Mouse (Mus musculus): ENCODE data around the gene 4430402I18Rik. TPM values are rescaled to one million over a fixed set of nuclear protein-coding genes. Genes with fewer than 3 reads are reported as not detected.

The 4430402I18Rik gene
- polyA plus RNA-seq, 1 experiment from 2014 or later: 1.3 TPM

DNA sequence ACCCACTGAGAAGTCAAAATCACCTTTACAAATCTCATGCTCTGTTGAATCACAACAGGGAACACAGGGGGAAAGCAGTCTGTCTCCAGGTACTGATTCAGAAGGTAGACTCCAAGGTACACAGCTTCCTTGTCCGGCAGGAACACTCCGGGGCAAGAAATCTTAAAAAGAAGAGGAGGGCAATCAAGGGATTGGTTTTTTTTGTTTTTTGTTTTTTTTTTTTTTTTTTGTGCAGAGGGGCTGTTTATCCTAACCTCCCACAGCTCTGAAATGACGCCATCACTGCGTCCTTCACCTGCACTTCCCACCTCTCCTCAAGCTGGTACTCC, 4.1 kb downstream of the 4430402I18Rik start:
- Histone ChIP-seq H3K4me2 (peak overlapping the region; percentile 90), H3K4me3 (replicated peaks) (peak overlapping the region; percentile 89), H3K36me3 (replicated peaks) (no peaks in the 10 kb centered on the region), H3K27me3 (peaks cover 10% of the 10 kb centered on the region), H3K9ac (peak overlapping the region; percentile 86; the same call in 1 of the 2 replicates), H3K27ac (no peak overlapping the region; the same call in 1 of the 2 replicates), H3K9me3 (no peaks in the 10 kb centered on the region), H3K4me1 (peaks cover 22% of the 10 kb centered on the region)
- ATAC-seq (ENCODE audit: low FRiP score): no peak
- 4% methylated on average over 4 of the region's 4 CpGs for WGBS

DNA sequence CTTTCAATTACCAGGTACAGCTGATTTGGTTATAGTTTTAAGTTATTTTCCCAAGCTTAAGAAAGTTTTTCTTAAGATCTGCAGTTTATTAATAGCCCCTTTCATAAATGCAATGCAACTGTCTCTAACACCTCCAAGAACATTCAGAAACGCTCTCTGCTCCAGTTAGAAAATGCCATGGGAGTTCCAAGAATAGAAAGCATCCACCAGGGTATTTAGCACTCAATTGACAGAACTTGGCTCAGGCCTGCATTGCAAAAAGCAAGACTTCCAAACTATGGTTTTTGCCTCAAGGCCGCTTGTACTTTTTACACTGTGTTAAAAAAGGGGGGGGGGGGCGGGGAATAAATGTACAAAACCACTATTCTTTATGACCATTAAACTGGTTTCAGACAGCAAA, 4.5 kb downstream of the 4430402I18Rik start:
- H3K4me1 ChIP-seq: peaks cover 21% of the 10 kb centered on the region
- 45% methylated on average over 3 of the region's 3 CpGs for WGBS
- H3K27me3 ChIP-seq: peaks cover 10% of the 10 kb centered on the region
- H3K9me3 ChIP-seq: no peaks in the 10 kb centered on the region
- no peak for ATAC-seq (ENCODE audit: low FRiP score)
- no peak overlapping the region for H3K27ac ChIP-seq
- no peak overlapping the region for H3K9ac ChIP-seq
- no peaks in the 10 kb centered on the region for H3K36me3 ChIP-seq (replicated peaks)
- peak overlapping the region; percentile 90 for H3K4me2 ChIP-seq
- H3K4me3 ChIP-seq (replicated peaks): peak overlapping the region; percentile 89

DNA sequence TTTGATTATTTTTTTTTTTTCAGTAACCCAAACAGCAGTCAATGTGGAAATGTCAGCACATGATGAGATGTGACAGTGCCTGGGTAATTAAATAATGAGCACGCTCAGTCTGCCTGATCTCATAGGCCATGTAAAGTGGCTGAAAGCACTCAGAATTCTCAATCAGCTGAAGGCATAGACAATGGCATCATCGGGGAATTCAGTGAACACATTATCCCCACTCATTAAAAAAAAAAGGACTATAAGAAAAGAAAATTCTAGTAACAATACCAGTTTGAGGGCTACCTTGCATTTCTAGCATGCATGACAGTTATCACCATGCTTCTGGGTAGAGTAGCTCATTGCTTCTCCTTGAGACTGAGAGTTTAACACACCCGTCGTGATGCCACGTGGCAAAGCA, 16.3 kb downstream of the 4430402I18Rik start:
- H3K9ac ChIP-seq: no peak overlapping the region
- H3K36me3 ChIP-seq (replicated peaks): no peaks in the 10 kb centered on the region
- no peaks in the 10 kb centered on the region for H3K9me3 ChIP-seq
- no peaks in the 10 kb centered on the region for H3K4me1 ChIP-seq
- H3K4me3 ChIP-seq (replicated peaks): no peak overlapping the region
- no peak for ATAC-seq (ENCODE audit: low FRiP score)
- WGBS: 60% methylated on average over 5 of the region's 5 CpGs
- H3K27ac ChIP-seq: no peak overlapping the region
- no peaks in the 10 kb centered on the region for H3K27me3 ChIP-seq
- no peak overlapping the region for H3K4me2 ChIP-seq

DNA sequence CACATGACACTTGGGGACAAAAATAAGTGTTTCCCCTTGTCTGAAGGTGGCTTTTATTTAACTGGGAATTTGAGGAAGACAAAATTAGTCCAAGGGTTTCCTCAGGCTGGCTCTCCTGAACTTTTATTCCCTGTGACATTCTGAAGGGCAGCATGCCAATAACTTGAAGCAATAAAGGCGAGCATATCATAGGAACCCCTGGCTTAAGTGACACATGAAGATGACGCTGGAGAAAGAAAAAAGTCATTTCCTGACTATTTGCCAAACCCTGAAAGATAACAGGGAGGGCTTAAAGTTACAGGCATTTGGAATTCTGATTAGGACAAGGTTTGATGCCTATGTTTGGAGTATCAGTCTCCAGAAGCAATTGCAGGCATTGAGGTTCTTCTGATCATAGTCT, 20.3 kb downstream of the 4430402I18Rik start:
- Histone ChIP-seq H3K9me3 (no peaks in the 10 kb centered on the region), H3K4me1 (no peaks in the 10 kb centered on the region), H3K27ac (no peak overlapping the region), H3K9ac (no peak overlapping the region), H3K36me3 (replicated peaks) (no peaks in the 10 kb centered on the region), H3K4me2 (no peak overlapping the region), H3K4me3 (replicated peaks) (no peak overlapping the region), H3K27me3 (no peaks in the 10 kb centered on the region)
- no peak for ATAC-seq (ENCODE audit: low FRiP score)
- 75% methylated on average over 2 of the region's 2 CpGs for WGBS

GRCm38 (mm10) chr19:28946782-28947181, 20.8 kb downstream of the 4430402I18Rik start:
- no peak for ATAC-seq (ENCODE audit: low FRiP score)

DNA sequence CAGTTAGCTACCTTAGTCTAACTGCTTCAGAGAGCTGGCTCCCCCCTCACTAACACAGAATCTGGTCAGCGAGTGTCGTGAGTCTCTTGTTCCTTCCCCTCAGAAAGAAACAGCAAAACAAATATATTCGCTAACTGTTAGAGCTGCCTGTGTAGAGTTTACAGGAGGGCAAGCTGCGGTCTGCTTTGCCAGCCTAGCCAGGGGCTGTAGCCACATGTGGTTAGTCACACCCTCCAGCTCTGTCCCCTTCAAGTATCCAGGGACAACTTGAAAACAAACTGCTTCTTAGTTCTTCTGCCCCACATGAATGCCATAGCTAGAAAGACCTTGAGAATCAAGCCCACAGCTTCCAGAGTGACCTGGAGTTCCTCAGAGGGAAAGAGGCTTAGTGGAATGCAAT, 26.3 kb downstream of the 4430402I18Rik start:
- 88% methylated on average over 4 of the region's 4 CpGs for WGBS
- Histone ChIP-seq H3K27ac (no peak overlapping the region), H3K9ac (no peak overlapping the region), H3K9me3 (no peaks in the 10 kb centered on the region), H3K27me3 (no peaks in the 10 kb centered on the region), H3K36me3 (replicated peaks) (no peaks in the 10 kb centered on the region), H3K4me3 (replicated peaks) (no peak overlapping the region), H3K4me2 (no peak overlapping the region), H3K4me1 (no peaks in the 10 kb centered on the region)
- ATAC-seq (ENCODE audit: low FRiP score): no peak

More at GRCm38 (mm10) chr19:28946782-28947181, 20.8 kb downstream of the 4430402I18Rik start:
- Histone ChIP-seq H3K27me3 (no peaks in the 10 kb centered on the region), H3K9me3 (no peaks in the 10 kb centered on the region), H3K9ac (no peak overlapping the region), H3K27ac (no peak overlapping the region), H3K4me3 (replicated peaks) (no peak overlapping the region), H3K4me1 (no peaks in the 10 kb centered on the region), H3K4me2 (no peak overlapping the region), H3K36me3 (replicated peaks) (no peaks in the 10 kb centered on the region)
- 72% methylated on average over 4 of the region's 4 CpGs for WGBS

- Histone ChIP-seq H3K27ac (no peak overlapping the region), H3K27me3 (no peaks in the 10 kb centered on the region), H3K4me1 (no peaks in the 10 kb centered on the region), H3K9ac (no peak overlapping the region), H3K4me2 (no peak overlapping the region), H3K9me3 (no peaks in the 10 kb centered on the region), H3K36me3 (replicated peaks) (no peaks in the 10 kb centered on the region), H3K4me3 (replicated peaks) (no peak overlapping the region)
- no peak for ATAC-seq (ENCODE audit: low FRiP score)
- 86% methylated on average over 9 of the region's 9 CpGs for WGBS
Observed at GRCm38 (mm10) chr19:28940135-28940874, 27.3 kb downstream of the 4430402I18Rik start.

DNA sequence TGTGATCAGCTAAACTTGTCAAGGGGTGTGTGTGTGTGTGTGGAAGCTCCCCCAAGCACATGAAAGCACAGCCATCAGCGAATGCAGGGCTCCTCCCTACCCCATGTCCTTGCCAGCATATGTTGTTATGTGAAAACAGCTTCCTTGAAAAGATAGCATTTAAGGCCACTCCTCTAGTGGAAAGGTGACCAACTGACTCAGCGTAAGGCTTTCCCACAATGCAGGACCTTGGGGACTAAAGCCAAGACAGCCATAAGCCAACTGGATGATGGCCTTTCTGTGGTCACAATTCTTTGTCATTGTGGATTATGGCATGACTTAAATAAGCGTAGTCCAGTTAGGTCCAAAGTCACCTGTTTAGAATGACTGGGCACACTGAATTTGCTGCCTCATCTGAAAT, 32.7 kb downstream of the 4430402I18Rik start:
- Histone ChIP-seq H3K27ac (no peak overlapping the region), H3K27me3 (no peaks in the 10 kb centered on the region; the same call in 1 of the 2 replicates), H3K4me2 (no peak overlapping the region), H3K9me3 (no peaks in the 10 kb centered on the region), H3K4me1 (no peaks in the 10 kb centered on the region), H3K9ac (no peak overlapping the region), H3K4me3 (replicated peaks) (no peak overlapping the region), H3K36me3 (replicated peaks) (no peaks in the 10 kb centered on the region)
- no peak for ATAC-seq (ENCODE audit: low FRiP score)
- WGBS: 91% methylated on average over 3 of the region's 3 CpGs

- Histone ChIP-seq H3K27me3 (no peaks in the 10 kb centered on the region; the same call in 1 of the 2 replicates), H3K27ac (no peak overlapping the region), H3K4me3 (replicated peaks) (no peak overlapping the region), H3K4me2 (no peak overlapping the region), H3K9ac (no peak overlapping the region), H3K36me3 (replicated peaks) (no peaks in the 10 kb centered on the region), H3K9me3 (no peaks in the 10 kb centered on the region), H3K4me1 (no peaks in the 10 kb centered on the region)
- ATAC-seq (ENCODE audit: low FRiP score): no peak
Observed at GRCm38 (mm10) chr19:28929034-28929433, 38.6 kb downstream of the 4430402I18Rik start.

GRCm38 (mm10) chr19:28927396-28927795, 40.2 kb downstream of the 4430402I18Rik start:
- H3K4me3 ChIP-seq (replicated peaks): no peak overlapping the region
- no peak overlapping the region for H3K4me2 ChIP-seq
- no peaks in the 10 kb centered on the region for H3K27me3 ChIP-seq
- no peak overlapping the region for H3K9ac ChIP-seq
- WGBS: 85% methylated on average over 4 of the region's 4 CpGs
- no peaks in the 10 kb centered on the region for H3K9me3 ChIP-seq
- no peak overlapping the region for H3K27ac ChIP-seq
- H3K36me3 ChIP-seq (replicated peaks): no peaks in the 10 kb centered on the region
- no peaks in the 10 kb centered on the region for H3K4me1 ChIP-seq
- ATAC-seq (ENCODE audit: low FRiP score): no peak

DNA sequence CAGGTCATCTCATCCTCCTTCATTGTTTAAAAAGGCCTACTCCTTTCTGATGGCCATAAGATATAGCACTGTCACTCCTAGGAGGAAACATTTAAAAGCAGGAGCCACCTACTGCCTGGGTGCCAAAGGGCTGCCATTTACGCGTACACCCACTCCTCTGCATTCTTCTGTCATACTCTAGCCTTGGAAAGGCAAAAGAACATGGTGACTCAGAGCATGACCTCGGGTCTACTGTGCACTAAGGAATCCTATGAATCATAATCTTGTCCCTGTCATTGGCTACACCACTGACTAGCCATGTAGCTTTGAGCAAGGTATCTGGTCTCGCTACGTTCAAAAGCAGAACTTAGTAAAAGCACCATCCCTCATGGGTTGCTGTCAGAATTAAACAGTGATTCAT, 41.2 kb downstream of the 4430402I18Rik start:
- Histone ChIP-seq H3K9me3 (no peaks in the 10 kb centered on the region), H3K4me2 (no peak overlapping the region), H3K36me3 (replicated peaks) (no peaks in the 10 kb centered on the region), H3K4me3 (replicated peaks) (no peak overlapping the region), H3K4me1 (no peaks in the 10 kb centered on the region), H3K9ac (no peak overlapping the region), H3K27ac (no peak overlapping the region), H3K27me3 (no peaks in the 10 kb centered on the region)
- 89% methylated on average over 5 of the region's 5 CpGs for WGBS
- no peak for ATAC-seq (ENCODE audit: low FRiP score)

DNA sequence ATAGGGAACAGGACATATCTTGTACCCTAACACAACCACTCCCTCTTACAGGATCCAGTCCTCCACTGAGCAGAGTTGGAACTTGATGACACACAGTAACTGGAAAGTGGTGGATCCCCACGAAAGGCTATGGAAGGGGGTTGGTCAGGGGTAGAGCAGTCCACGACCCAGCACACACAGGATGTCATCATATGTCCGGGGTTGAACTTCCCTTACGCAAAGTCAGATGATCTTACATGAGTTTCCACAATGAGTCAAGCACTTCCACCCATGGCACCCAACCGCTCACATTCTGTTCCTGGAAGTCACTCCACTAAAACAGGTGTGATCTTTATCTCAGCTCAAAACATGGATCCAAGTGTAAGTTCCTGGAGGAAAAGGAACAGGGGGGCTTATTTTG, 49.8 kb downstream of the 4430402I18Rik start:
- Histone ChIP-seq H3K4me1 (no peaks in the 10 kb centered on the region), H3K4me2 (no peak overlapping the region), H3K27me3 (no peaks in the 10 kb centered on the region), H3K9ac (no peak overlapping the region), H3K36me3 (replicated peaks) (no peaks in the 10 kb centered on the region), H3K4me3 (replicated peaks) (no peak overlapping the region), H3K9me3 (no peaks in the 10 kb centered on the region), H3K27ac (no peak overlapping the region)
- no peak for ATAC-seq (ENCODE audit: low FRiP score)
- WGBS: 88% methylated on average over 5 of the region's 5 CpGs

- WGBS: 56% methylated on average over 4 of the region's 4 CpGs
- Histone ChIP-seq H3K27me3 (no peaks in the 10 kb centered on the region), H3K4me2 (no peak overlapping the region), H3K4me3 (replicated peaks) (no peak overlapping the region), H3K9ac (no peak overlapping the region), H3K27ac (no peak overlapping the region), H3K4me1 (no peaks in the 10 kb centered on the region), H3K36me3 (replicated peaks) (no peaks in the 10 kb centered on the region), H3K9me3 (no peaks in the 10 kb centered on the region)
- no peak for ATAC-seq (ENCODE audit: low FRiP score)
Observed at GRCm38 (mm10) chr19:28916492-28916891, 51.1 kb downstream of the 4430402I18Rik start.

Measured in forebrain, embryonic 12.5 days (tissue).